Comparison of ENCODE assay signal across 14 mouse cellular contexts in the genomic region with DNA sequence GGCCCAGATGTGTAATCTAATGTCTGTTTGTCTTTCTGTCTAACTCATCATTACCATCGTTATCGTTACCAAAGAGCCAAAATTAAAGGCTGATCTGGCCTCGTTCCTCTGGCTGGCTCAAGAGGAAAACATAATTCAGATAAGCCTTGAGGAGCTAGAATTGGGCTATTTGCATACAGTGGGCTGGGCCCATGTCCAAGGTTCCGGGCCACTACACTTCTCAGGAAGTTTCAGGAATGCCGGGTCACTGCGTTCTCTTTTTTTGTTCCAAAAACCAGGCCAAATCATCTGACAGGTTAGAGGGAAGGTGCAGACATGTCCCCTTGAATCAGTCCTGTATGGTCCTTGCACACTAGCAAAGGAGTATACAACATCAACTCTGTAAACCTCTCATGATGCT.
A peak's percentile ranks its signal among the peaks of the same experiment; 100 is the strongest.
DNase-seq lines count a peak whose midpoint lies in the region; ATAC-seq and TF ChIP-seq lines count a peak whose summit lies in the region.
"Had no signal": no experiment of that assay in that cellular context is flagged by ENCODE, and none has a peak within 500 bp of the region (broad histone marks: within the 10 kb centered on the region; RNA-seq: fewer than 3 reads in every experiment).

No protein-coding gene starts in this region.

- H3K9me3 ChIP-seq in hindbrain, postnatal 0 days (ENCODE audit: low read length): no peaks in the 10 kb centered on the region
- no peaks in the 10 kb centered on the region for H3K9me3 ChIP-seq in hindbrain, embryonic 16.5 days (ENCODE audit: control insufficient read depth, low read length)
- H3K9me3 ChIP-seq: embryonic facial prominence, embryonic 12.5 days; hindbrain, embryonic 12.5 days; limb, embryonic 15.5 days; midbrain, embryonic 12.5 days had no signal

- no peak for TF ChIP-seq CTCF in hindbrain, postnatal 0 days (IDR thresholded peaks at IDR 0.05; ENCODE audit: low read depth)

- no peaks in the 10 kb centered on the region for H3K27me3 ChIP-seq in hindbrain, postnatal 0 days (ENCODE audit: insufficient read depth, low read length)
- no peaks in the 10 kb centered on the region for H3K27me3 ChIP-seq in hindbrain, embryonic 16.5 days (replicated peaks; ENCODE audit: control insufficient read depth, insufficient read depth, low read length)
- H3K27me3 ChIP-seq: CH12.LX; embryonic facial prominence, embryonic 12.5 days; hindbrain, embryonic 12.5 days; limb, embryonic 15.5 days; midbrain, embryonic 12.5 days had no signal

- DNase-seq in hindbrain, postnatal 0 days (ENCODE audit: low spot score): no peak
- DNase-seq in adrenal gland, postnatal 14 days: peak; percentile 23
- DNase-seq in kidney, postnatal 14 days: peak; percentile 31
- DNase-seq in lung, postnatal 25 days (ENCODE audit: low spot score): peak; percentile 52
- no peak for DNase-seq in gastrocnemius, adult 18-20 months (ENCODE audit: low spot score)
- no peak for DNase-seq in right cerebral cortex, postnatal 4 days
- DNase-seq in gastrocnemius, postnatal 36 days: no peak

- ATAC-seq in hindbrain, postnatal 0 days: no peak
- no peak for ATAC-seq in hindbrain, embryonic 16.5 days

- 0 out of 2 replicates have a peak, but pooled peaks cover 3% of the 10 kb centered on the region for H3K4me1 ChIP-seq in hindbrain, postnatal 0 days (ENCODE audit: insufficient read depth, low read length)
- H3K4me1 ChIP-seq in hindbrain, embryonic 16.5 days (ENCODE audit: control insufficient read depth, insufficient read depth, low read depth, low read length): peaks cover 6% of the 10 kb centered on the region
- H3K4me1 ChIP-seq: embryonic facial prominence, embryonic 12.5 days; hindbrain, embryonic 12.5 days; midbrain, embryonic 12.5 days had no signal

- peak overlapping the region; percentile 20; the same call in 1 of the 2 replicates for H3K27ac ChIP-seq in hindbrain, postnatal 0 days
- H3K27ac ChIP-seq in hindbrain, embryonic 16.5 days (ENCODE audit: low read depth, low read length): no peak overlapping the region
- H3K27ac ChIP-seq: embryonic facial prominence, embryonic 12.5 days; hindbrain, embryonic 12.5 days; left cerebral cortex, adult 2 months; limb, embryonic 15.5 days; midbrain, embryonic 12.5 days had no signal

- no peak overlapping the region for H3K4me3 ChIP-seq in hindbrain, postnatal 0 days (ENCODE audit: low read length)
- H3K4me3 ChIP-seq in hindbrain, embryonic 16.5 days (ENCODE audit: low read length): no peak overlapping the region
- H3K4me3 ChIP-seq: embryonic facial prominence, embryonic 12.5 days; hindbrain, embryonic 12.5 days; left cerebral cortex, adult 2 months; limb, embryonic 15.5 days; midbrain, embryonic 12.5 days had no signal

- intact Hi-C loops in gastrocnemius, postnatal 36 days (cut with DNase I): no loop called here

- H3K36me3 ChIP-seq in hindbrain, postnatal 0 days (ENCODE audit: insufficient read depth, low read length): no peaks in the 10 kb centered on the region
- H3K36me3 ChIP-seq in hindbrain, embryonic 16.5 days (ENCODE audit: control insufficient read depth, insufficient read depth, low read length): no peaks in the 10 kb centered on the region
- H3K36me3 ChIP-seq: embryonic facial prominence, embryonic 12.5 days; hindbrain, embryonic 12.5 days; limb, embryonic 15.5 days; midbrain, embryonic 12.5 days had no signal

- H3K9ac ChIP-seq in hindbrain, postnatal 0 days (replicated peaks; ENCODE audit: low read length): no peak overlapping the region
- no peak overlapping the region for H3K9ac ChIP-seq in hindbrain, embryonic 16.5 days (ENCODE audit: low read depth, low read length)
- H3K9ac ChIP-seq: embryonic facial prominence, embryonic 12.5 days; hindbrain, embryonic 12.5 days; limb, embryonic 15.5 days; midbrain, embryonic 12.5 days had no signal

- WGBS in hindbrain, postnatal 0 days: 41% methylated on average over 6 of the region's 6 CpGs
- WGBS in hindbrain, embryonic 16.5 days: 71% methylated on average over 6 of the region's 6 CpGs

- H3K4me2 ChIP-seq in hindbrain, postnatal 0 days (ENCODE audit: low read depth, low read length): no peak overlapping the region
- no peak overlapping the region for H3K4me2 ChIP-seq in hindbrain, embryonic 16.5 days (ENCODE audit: low read length)
- H3K4me2 ChIP-seq: embryonic facial prominence, embryonic 12.5 days; hindbrain, embryonic 12.5 days; limb, embryonic 15.5 days; midbrain, embryonic 12.5 days had no signal

Comparison
In these comparisons a context has a peak if more than half of its experiments do, and no peak if none do; other contexts are left out.
1. DNase-seq: peak in adrenal gland, postnatal 14 days (single experiment), kidney, postnatal 14 days (single experiment) and lung, postnatal 25 days (single experiment); none in hindbrain, postnatal 0 days (single experiment), gastrocnemius, adult 18-20 months (single experiment), right cerebral cortex, postnatal 4 days (single experiment) and gastrocnemius, postnatal 36 days (0 of 2).